Mouse (Mus musculus): ENCODE results near the gene Poln.

Poln gene

DNA sequence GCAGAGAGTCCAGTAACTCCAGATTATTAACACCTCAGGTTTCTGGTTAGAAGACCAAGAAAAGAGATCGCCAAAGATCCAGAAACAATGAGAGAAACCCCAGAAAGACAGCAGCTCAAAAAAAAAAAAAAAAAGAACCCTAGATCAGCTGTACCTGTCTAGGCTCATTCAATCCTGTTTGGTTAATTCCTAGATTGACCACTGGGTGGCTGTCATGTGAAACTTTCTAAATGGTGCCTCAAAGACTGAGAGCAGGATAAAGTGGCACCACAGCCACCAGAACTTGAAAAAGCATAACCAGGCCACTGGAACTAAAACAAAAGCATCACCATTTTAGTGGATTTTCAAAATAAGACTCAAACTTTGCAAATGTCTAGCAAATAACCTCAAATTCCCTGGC lies 71.9 kb downstream of the Poln start:
- peak; percentile 4 to 18 for DNase-seq

DNA sequence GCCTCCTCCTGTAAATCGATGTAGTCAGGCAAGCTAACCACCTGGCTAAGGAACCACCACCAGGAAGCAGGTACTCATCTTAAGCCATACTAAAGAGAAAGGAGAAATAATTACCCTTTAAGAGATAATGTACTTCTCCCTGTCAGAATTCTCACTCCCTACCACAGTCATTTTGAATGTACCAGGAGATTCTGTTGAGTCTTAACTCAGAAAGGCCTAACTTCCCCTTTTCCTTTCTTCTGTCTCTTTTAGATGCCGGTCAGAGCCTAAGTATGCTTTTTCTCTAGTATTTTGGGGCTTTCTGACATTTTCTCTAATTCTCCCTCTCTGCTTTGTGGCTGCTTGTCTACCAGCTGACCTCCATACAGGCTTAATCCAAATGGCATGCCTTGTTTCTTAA lies 76.2 kb downstream of the Poln start:
- DNase-seq = no peak

DNA sequence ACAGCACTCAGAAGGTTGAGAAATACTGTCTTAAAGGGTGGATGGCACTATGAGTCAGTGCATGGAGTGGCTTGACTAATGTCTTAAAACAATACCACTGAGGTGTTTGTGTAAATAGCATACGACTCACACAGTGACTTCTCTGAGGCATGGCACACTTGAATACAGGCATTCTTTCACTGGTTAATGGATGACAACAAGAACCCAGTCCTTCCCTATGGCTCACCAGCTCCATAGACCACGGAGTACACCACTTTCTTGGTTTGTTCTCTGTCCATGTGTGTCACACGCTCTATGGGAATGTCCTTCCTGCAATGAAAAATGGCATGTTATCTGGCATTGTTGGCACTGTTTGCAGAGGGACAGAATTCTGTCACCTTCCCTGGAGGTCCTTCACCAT lies 136.7 kb downstream of the Poln start:
- DNase-seq = no peak

DNA sequence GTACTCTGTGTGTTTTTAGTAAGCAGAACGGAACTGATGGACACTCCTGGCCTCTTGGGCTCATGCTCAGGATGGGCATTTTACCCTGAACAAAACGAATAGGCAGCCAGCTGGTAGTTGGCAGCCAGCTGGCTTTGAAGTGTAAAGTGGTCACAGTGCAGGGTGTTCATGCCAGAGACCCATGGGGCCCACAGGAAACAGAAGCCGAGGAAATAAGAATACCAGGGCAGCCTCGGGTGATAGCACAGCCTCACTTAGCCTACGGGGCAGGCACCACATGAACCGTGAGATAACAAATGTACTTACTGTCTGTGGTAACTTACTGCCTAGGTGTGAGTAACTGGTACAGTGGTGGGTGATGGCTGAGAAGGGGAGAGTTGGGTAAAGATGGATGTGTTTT lies 138.2 kb downstream of the Poln start:
- no peak for DNase-seq

DNA sequence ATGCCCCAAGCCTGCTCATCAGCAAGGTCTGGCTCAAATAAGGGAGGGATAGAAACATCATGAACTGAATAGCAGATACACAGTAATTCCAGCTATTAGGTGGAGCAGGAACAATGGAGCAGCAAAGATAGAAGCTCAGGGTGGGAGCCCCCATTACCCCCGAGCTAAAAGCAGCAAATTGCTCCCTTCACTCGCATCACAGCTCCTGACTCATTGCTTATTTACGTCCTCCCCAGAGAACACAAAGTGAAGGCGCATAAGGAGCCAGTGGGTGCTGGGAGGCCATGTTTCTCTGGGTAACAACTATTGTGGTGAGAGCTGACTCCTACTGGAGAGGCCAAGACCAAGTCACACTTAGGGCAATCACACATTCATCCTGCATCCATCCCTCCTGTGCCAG lies 139.1 kb downstream of the Poln start:
- DNase-seq = no peak

DNA sequence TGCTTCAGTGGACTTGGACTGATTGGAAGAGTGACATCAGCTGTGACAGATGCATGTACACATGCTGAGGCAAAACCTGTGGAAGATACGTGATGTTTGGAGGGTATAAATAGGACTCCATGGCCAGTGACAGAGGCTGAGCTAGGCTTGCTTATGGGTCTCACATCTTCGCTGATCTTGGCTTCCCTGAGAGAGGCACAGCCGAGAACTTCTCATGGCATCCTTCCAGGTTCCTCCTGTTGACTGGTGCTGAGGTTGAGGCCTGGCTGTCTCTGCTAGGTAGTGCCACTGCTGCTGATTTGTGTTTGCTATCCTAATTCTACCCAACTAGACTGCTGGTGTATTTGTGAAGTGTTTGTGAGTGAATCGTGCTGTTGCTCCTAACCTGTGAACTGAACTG lies 150.3 kb downstream of the Poln start:
- no peak for DNase-seq

DNA sequence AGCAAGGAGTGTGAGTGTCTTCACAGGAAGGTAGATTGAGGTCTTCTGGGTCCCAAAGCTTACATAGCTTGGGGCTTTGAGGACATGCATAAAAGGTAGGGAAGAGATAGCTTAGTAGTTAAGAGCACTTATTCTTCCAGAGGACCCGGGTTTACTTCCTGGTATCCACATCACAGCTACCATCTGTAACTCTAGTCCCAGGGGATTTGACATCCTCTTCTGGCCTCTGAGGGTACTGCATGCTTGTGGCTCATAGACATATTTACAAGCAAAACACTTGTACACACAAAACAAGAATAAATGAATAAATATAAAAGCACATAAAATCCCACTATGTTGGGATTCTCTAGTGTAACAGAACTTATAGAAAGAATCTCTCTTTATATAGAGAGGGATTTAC lies 154.6 kb downstream of the Poln start:
- DNase-seq = no peak

DNA sequence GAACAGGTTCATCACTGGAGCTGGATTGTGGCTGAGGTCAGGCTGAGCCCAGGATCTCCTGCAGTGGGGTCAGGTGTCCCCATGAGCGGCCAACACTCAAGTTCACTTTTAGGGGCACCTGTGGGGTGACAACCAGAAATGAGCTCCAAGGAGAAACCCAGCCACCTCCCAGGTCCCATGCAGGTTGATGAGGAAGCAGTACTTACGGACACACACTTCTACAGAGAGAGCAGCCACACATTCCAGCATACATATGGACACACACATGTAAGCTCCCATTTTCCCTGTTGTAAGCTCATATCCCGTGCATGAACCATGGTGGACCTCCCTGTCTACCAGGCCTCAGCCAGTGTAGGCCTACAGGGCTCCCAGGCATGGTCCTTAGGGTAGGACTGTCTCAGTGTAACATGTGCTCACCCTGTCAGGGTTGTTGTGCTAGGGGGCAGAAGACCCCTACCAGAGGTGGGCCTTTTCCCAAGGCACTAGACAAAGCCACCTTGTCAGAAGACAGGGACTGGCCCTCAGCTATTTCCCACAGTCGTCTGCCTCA lies 161.8 kb downstream of the Poln start:
- DNase-seq = no peak

DNA sequence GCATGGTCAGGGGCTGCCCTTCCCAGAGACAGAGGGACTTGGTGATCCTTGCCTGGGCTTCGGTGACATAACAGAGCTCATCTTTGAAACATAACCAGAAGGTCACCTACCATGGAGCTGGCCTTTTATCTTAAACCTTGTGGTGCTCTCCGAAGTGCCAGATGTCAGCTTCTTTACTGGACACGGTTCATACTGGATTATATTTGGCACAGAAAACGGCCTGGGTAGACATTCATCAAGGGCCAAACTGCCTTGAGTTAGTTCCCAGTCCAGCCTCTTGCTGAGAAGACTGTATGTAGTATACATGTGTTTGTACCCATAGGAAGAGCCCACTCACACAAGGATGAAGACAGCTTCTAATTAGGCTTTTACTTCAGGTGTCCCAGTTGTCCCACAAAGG lies 162.4 kb downstream of the Poln start:
- DNase-seq = no peak

DNA sequence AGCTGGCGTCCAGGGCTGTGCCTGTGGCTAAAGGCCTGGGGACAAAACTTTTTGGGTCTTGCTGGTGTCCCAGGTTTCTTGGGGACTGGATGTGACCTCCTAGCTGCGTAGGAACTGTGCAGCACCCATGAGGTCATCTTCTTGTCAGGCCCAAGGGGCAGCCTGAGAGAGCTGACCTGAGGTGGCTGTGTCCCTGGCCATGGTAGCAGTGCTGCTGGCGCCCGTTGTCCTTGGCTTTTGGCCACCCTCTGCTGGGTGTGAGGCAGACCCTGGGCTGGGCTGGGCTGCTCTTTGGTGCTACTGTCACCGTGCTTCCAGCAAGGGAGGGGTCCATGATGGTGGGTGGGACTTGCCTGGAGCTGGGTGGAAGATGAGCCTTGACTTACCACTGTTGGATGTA lies 164.6 kb downstream of the Poln start:
- DNase-seq = no peak

DNA sequence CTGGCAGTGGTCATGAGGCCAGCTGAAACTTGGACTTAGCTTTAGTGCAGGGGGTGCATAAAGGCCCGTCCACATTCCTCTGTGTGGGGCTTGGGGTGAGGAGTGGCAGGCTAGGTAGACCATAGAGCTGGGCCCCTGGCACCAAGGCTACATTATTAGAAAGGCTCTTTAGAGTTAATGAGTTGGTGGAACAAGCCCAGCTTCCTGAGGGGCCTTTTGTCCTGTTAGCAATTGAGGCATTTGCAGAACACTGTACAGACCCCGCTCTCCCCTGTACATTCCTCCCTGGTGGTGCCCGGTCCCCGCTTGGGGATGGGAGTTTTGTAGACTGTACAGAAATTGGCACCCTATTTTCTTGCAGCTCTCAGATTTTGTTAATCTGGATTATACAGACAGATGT lies 166.6 kb downstream of the Poln start:
- no peak for DNase-seq

DNA sequence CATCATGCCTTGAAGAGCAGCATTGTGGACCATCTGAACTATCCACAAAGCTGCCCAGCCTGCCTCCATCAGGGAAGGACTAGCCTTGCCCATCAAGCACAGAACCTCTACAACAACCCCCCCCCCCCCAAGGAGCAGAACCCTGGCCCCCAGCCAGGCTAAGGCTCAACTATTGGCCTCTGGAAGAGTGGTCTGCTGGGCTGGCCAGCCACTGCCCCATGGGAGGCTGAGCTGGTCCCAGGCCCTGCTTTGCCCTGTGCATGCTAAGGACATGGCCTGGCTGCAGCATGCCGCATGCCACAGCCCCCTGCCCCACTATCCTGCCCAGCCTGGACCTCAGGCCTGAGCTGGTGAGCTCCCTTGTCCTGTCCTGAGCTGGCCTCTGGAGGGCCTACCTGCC lies 167.8 kb downstream of the Poln start:
- DNase-seq = no peak

DNA sequence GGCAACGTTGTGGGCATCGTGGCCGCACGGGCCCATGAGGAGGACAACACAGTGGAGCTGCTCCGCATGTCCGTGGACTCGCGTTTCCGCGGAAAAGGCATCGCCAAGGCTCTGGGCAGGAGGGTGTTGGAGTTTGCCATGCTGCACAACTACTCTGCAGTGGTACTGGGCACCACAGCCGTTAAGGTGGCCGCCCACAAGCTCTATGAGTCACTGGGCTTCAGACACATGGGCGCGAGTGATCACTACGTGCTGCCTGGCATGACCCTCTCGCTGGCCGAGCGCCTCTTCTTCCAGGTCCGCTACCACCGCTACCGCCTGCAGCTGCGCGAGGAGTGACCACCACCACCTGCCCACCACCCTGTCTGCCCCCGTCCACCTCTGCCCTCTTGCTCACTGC lies 168.4 kb downstream of the Poln start:
- no peak for DNase-seq

DNA sequence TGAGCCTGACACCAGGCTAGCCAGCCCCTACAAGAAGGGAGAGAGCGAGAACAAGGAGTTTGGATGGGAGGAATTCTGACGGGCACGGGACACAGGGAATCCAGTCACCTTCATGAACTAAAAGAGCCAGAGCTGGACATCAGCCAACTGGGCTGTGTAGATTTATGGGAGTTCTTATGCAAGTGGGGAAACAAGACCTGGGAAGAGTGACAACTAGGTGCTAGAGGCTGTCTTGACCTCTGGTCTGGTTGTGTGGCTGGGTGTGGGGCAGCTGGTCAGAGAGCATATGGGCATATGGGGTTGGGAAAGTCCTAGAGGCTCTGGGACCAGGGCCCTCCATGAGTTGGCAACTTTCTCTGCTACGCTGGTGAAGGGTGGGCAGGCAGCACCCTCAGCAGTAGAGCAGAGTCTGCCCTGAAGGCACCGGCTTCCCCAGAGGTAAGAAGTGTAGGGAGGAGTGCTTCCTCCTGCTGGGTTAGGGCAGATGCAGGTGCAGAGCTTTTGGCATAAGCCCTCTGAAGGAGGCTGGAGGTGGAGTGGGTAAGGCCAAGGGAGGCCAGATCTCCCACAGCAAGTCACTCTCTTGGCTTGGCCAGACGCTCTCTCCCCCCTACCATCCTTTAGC lies 169.7 kb downstream of the Poln start:
- DNase-seq = no peak

DNA sequence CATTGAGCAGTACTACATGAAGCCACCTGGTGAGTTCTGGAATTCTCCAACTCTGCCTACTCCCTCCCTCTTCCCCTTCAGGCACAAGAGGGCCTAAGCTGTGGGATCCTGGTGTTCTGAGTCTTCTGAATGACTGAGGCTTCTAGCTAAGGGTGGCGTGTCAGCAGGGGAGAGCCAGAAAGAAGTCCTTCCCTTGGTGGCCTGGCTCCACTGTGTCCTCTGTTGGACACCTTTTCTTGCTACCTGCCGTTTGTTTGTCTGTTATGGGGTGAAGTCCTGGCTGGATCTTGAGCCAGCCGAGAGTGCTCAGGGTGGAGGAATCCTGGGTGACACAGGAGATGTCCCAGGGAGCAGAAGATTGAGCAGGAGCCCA lies 170.8 kb downstream of the Poln start:
- DNase-seq = no peak

DNA sequence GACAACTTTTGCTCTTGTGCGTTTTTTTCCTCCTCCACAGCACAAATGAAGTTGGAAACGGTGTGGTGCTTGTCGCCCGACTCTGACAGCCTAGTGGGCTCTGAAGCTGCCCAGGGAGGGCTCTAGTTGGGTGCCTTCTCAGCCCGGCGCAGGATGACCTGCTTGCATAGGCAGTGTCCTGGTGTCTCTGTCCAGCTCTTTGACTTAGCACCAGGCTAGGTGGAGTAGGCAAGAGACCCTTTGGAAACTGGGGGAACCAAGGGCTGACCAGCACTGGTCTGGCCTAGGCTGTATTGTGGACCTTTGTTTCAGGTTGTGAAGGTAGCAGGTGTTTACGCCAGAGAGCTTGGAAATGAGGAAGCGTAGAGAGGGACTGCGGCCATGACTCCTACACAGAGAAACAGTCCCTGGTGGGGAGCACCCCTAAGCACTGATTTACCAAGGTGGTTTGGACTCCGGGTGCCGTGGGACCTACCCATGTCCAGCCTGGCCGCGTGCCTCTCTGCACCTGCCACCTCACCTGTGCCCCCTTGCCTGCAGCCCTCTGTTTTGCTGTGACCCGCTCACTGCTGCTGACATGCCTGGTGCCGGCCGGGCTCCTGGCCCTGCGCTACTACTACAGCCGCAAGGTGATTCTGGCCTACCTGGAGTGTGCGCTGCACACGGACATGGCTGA lies 171.3 kb downstream of the Poln start:
- DNase-seq = no peak

DNA sequence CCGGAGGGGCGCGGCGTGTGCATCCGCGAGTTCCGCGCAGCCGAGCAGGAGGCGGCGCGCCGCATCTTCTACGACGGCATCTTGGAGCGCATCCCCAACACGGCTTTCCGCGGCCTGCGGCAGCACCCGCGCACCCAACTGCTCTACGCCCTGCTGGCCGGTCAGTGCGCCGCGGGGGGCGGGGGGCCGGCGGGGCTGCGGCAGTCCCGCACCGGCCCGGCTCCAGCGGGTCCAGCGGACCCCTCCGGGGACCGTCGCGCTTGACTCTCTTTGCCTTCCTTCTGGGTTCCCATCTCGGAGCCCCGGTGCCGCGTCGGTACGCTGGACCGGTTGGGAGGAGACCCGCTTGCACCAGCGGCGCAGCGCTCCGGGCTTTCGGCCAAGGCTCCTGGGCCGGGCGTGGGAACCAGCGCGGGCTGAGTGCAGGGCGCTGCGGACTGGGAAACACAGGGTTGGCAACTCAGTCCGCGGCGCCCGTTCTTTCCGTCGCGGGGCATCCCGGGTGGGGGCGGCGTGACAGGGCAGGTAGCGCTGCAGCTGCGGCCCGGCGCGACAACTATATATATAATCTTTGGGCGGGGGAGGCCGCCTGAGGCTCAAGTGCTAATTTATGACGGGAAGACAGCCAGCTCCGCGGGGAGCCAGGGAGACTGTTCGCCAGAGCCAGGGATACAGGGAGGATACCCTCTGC lies 172.1 kb downstream of the Poln start:
- peak; percentile 74 to 75 for DNase-seq

DNA sequence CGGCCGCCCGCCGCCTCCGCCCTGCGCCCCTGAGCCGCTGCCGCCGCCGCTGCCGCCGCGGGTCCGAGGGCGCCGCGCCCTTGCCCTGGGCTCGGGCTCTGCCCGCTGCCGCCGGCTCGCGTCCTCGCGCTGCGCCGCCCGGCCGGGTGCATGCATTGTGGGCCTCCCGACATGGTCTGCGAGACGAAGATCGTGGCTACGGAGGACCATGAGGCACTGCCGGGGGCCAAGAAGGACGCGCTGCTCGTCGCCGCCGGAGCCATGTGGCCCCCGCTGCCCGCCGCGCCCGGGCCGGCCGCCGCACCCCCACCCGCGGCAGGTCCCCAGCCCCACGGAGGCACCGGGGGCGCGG lies 172.6 kb downstream of the Poln start:
- DNase-seq = no peak

DNA sequence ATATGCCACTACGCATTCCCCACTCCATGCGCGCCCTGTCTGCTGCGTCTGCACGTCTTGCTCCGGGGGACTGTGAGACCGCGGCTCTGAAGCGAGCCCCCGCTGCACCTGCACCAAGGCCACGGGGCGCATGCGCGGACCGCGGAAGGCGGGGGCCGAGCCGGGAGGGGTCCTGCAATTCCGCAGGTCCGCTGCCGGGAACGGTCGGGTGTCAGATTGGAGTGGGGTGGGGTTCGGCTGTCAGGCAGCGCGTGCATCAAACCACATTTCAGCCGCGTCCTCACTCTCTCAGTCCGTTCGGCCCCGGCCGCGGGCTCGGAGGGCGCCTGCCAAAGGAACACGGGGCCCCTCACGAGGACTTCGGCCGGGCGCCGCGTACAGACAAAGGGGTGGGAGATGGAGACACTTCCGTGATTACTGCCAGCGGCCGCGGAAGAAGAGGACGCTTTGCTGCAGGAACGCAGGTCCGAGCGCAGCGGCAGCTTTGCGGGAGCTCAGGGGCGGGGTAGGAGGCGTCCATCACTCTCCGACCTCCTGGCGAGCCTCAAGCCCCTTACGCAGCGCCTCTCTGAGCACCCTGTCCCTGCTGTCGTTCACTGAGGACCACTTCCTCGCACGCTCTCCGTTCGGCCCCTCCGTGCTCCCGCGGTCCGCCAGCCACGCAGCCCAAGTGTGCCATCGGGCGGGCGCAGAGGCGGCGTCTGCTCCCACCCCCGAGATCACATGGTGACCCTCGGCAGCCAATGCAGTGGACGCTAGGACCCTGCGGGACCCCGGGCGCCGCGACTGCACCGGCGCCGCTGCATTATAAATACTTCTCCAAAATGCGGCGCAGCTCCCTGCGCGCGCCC lies 173.2 kb downstream of the Poln start, which contains the start of gene Nat8l:
Nat8l (plus strand) TSS at position 142 of the 851 bp plus-strand sequence.
- DNase-seq = peak; percentile 66 to 72

DNA sequence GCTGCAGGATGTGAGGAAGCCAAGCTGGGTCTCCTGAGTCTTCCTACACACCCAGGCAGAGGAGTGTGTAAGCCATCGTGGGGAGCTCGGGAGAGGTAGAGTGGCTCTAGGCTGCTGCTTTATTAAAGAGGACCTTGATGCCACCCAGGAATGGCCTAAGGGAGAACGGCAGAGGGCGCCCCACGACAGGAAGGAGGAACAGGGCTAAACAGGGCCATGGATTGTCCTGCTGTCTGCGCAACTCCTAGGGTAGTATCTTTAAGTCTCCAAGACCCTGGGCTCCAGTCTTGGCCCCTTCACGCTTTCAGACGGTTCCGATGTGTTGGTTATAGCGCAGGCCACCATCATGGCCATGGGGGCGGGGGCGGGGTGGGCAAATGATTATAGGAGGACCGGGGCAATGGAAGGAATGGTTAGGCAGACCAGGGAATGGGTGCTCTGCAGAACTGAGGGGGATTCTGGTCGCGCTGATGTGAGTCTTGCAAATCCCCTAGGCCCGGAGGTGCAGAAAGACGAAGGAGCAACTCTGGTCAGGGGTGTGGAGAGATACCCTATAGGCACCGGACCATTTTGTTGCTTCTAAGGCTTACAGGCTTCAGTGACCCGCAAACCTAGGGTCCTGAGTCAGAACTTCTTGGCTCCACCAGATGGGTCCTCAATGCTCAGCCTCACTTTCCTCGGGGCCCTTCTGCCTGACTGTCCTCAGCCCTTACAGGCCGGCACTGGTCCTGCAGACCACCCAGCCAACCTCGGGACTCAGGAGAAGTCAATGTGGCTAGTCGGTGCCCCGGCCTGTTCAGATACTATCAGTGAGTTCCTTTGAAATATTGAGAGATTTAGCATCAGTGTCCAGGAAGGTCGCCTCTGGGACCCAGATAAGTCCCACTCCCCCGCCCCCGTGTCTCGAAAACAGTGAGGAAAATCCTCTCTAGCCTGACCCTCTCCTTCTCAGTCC lies 174.3 kb downstream of the Poln start:
- peak; percentile 75 to 76 for DNase-seq

DNA sequence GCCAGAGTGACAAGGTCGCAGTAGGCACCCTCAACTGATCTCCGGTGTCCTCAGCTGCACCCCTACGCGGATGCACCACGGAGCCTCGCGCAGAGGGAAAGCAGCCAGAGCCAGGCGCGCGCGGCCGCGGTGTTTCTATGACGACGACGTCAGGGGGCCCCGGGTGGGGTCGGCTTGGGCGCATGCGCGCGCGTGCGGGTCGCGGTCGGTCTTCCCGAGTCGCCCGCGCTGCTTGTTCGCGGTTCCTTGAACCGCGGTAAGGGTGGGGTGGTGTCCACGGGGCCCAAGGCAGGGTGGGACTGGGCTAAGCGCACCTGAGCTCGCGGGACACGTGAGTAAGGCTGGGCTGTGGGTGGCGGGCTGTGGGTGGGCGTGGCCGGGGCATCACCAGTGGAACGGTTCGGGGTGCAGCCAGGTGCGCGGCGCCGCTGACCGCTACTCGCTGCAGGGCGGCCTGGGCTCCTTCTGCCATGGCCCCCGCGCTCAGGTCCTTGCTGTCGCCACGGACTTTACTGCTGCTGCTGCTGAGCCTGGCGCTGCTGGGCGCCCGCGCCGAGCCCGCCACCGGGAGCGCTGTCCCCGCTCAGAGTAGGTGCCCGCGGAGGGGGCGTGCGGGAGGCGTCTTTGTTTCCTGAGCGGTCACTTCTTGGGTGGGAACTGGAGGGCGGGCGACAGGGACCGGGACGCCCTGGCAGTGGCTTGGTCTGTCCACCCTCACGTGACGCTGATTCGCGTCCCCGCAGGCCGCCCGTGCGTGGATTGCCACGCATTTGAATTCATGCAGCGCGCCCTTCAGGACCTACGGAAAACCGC lies 185.7 kb downstream of the Poln start, which contains the start of gene Gm1673:
Gm1673 (plus strand) TSS at position 125 of the 813 bp plus-strand sequence.
- DNase-seq = peak; percentile 91 to 93
